Mouse (Mus musculus) CH12.LX (cell line): Measurements from ENCODE around the gene Babam2. TPM values are rescaled to one million over a fixed set of nuclear protein-coding genes. Genes with fewer than 3 reads are reported as not detected.

Source experiments
- DNase-seq: peaks from one replicate; pipeline ENCODE4 v3.0.0-alpha.2; 2013; ENCODE audit errors: extremely low read depth
- H3K27ac ChIP-seq: 2 replicates; pipeline ENCODE4 v1.5.1; 2012; ENCODE audit warnings: low read depth, mild to moderate bottlenecking, control low read depth, moderate library complexity; ENCODE audit not compliant: insufficient read depth
- H3K27me3 ChIP-seq: replicated peaks from 2 replicates; pipeline ENCODE3; 2012; ENCODE audit warnings: inconsistent platforms
- H3K36me3 ChIP-seq, 2 experiments: replicated peaks in 1 of 2; 2 replicates each; pipeline versions ENCODE3 to v1.6.1; 2012; ENCODE audit warnings: inconsistent platforms in 1 of 2, low read length in 1 of 2, mild to moderate bottlenecking in 1 of 2, mixed read lengths in 1 of 2, moderate library complexity in 1 of 2; ENCODE audit not compliant: control insufficient read depth in 1 of 2, insufficient read depth in 1 of 2
- H3K4me1 ChIP-seq, 2 experiments: 2 replicates each; pipeline ENCODE4 v1.6.1; 2012; ENCODE audit warnings: inconsistent platforms in 1 of 2, moderate library complexity in 1 of 2; ENCODE audit not compliant: insufficient read depth in 2 of 2, control insufficient read depth in 1 of 2
- H3K4me2 ChIP-seq: 2 replicates; pipeline ENCODE4 v1.6.1; 2012; ENCODE audit warnings: low read depth, mild to moderate bottlenecking, control low read depth; ENCODE audit not compliant: poor library complexity, insufficient read depth, severe bottlenecking
- H3K4me3 ChIP-seq, 3 experiments: fragments of 150-350 bp in 1 of 3; sonication (generic) in 1 of 3; replicated peaks in 1 of 3; 2 replicates each; pipeline versions ENCODE3 to v1.5.1; 2011 to 2012; ENCODE audit warnings: low read depth in 2 of 3, low read length in 2 of 3, mild to moderate bottlenecking in 2 of 3, moderate library complexity in 2 of 3, control low read depth in 1 of 3, improper control_type of control experiment in 1 of 3, inconsistent platforms in 1 of 3, mixed read lengths in 1 of 3; ENCODE audit not compliant: poor library complexity in 1 of 3
- H3K79me2 ChIP-seq: replicated peaks from 2 replicates; pipeline ENCODE4 v1.6.1; 2012; ENCODE audit warnings: mild to moderate bottlenecking, moderate library complexity; ENCODE audit not compliant: control insufficient read depth, poor library complexity, insufficient read depth, severe bottlenecking; ENCODE audit errors: extremely low read depth
- H3K9ac ChIP-seq: 2 replicates; pipeline ENCODE4 v1.6.1; 2012; ENCODE audit warnings: low read depth, mild to moderate bottlenecking, control low read depth, moderate library complexity; ENCODE audit not compliant: insufficient read depth
- H3K9me3 ChIP-seq: replicated peaks from 2 replicates; pipeline ENCODE3; 2012; ENCODE audit warnings: low read length, inconsistent platforms, mixed read lengths
- BHLHE40 ChIP-seq: IDR thresholded peaks from 2 replicates; pipeline ENCODE4 v1.6.1; 2011; ENCODE audit warnings: mild to moderate bottlenecking, low read depth, low read length, improper control_type of control experiment
- CTCF ChIP-seq, 2 experiments: IDR thresholded peaks in 1 of 2; conservative IDR thresholded peaks in 1 of 2; 2 replicates each; pipeline ENCODE4 v1.5.1; 2011 to 2012; ENCODE audit warnings: low read depth in 2 of 2, low read length in 2 of 2, improper control_type of control experiment in 1 of 2, inconsistent platforms in 1 of 2, mild to moderate bottlenecking in 1 of 2, moderate library complexity in 1 of 2
- ELF1 ChIP-seq: IDR thresholded peaks from 2 replicates; pipeline ENCODE4 v1.6.1; 2014; ENCODE audit warnings: low read depth, mild to moderate bottlenecking, inconsistent platforms, low read length, improper control_type of control experiment
- EP300 ChIP-seq: IDR thresholded peaks from 2 replicates; pipeline ENCODE4 v1.6.1; 2011; ENCODE audit warnings: low read length, improper control_type of control experiment
- ETS1 ChIP-seq: conservative IDR thresholded peaks from 2 replicates; pipeline ENCODE4 v1.6.1; 2012; ENCODE audit warnings: low read depth, mild to moderate bottlenecking, inconsistent platforms, low read length, improper control_type of control experiment, moderate library complexity
- GABPA ChIP-seq: IDR thresholded peaks from 2 replicates; pipeline ENCODE4 v1.6.1; 2012; ENCODE audit warnings: low read depth, low read length, improper control_type of control experiment, inconsistent platforms; ENCODE audit not compliant: insufficient replicate concordance
- HCFC1 ChIP-seq: IDR thresholded peaks from 2 replicates; pipeline ENCODE4 v1.6.1; 2012; ENCODE audit warnings: low read depth, mild to moderate bottlenecking, inconsistent platforms, low read length, improper control_type of control experiment
- IRF4 ChIP-seq: IDR thresholded peaks from 2 replicates; pipeline ENCODE4 v1.6.1; 2014; ENCODE audit warnings: low read depth, mild to moderate bottlenecking, inconsistent platforms, low read length, improper control_type of control experiment
- JUN ChIP-seq: IDR thresholded peaks from 2 replicates; pipeline ENCODE4 v1.6.1; 2011; ENCODE audit warnings: low read depth, mild to moderate bottlenecking, low read length, improper control_type of control experiment, moderate library complexity; ENCODE audit not compliant: insufficient read depth
- KAT2A ChIP-seq: IDR thresholded peaks from 2 replicates; pipeline ENCODE4 v1.6.1; 2012; ENCODE audit warnings: low read length, improper control_type of control experiment, inconsistent platforms; ENCODE audit not compliant: insufficient replicate concordance
- MAX ChIP-seq: IDR thresholded peaks from 2 replicates; pipeline ENCODE4 v1.6.1; 2011; ENCODE audit warnings: low read length, improper control_type of control experiment
- MEF2A ChIP-seq: IDR thresholded peaks from 2 replicates; pipeline ENCODE4 v1.6.1; 2014; ENCODE audit warnings: low read depth, mild to moderate bottlenecking, inconsistent platforms, low read length, improper control_type of control experiment, borderline replicate concordance
- NELFE ChIP-seq: IDR thresholded peaks from 2 replicates; pipeline ENCODE4 v1.6.1; 2011; ENCODE audit warnings: low read depth, low read length, improper control_type of control experiment
- NRF1 ChIP-seq: IDR thresholded peaks from 2 replicates; pipeline ENCODE4 v1.6.1; 2014; ENCODE audit warnings: low read depth, mild to moderate bottlenecking, inconsistent platforms, low read length, improper control_type of control experiment, moderate library complexity
- PAX5 ChIP-seq: IDR thresholded peaks from 2 replicates; pipeline ENCODE4 v1.6.1; 2012; ENCODE audit warnings: low read length, inconsistent platforms, mixed read lengths
- RAD21 ChIP-seq: IDR thresholded peaks from 2 replicates; pipeline ENCODE4 v1.6.1; 2011; ENCODE audit warnings: low read depth, mild to moderate bottlenecking, low read length, improper control_type of control experiment, moderate library complexity
- RCOR1 ChIP-seq: conservative IDR thresholded peaks from 2 replicates; pipeline ENCODE4 v1.6.1; 2012; ENCODE audit warnings: low read depth, mild to moderate bottlenecking, inconsistent platforms, low read length, improper control_type of control experiment
- SIN3A ChIP-seq: IDR thresholded peaks from 2 replicates; pipeline ENCODE4 v1.6.1; 2012; ENCODE audit warnings: low read length, improper control_type of control experiment, inconsistent platforms
- TCF12 ChIP-seq: IDR thresholded peaks from 2 replicates; pipeline ENCODE4 v1.6.1; 2014; ENCODE audit warnings: low read depth, mild to moderate bottlenecking, inconsistent platforms, low read length, improper control_type of control experiment
- ZC3H11A ChIP-seq: IDR thresholded peaks from 2 replicates; pipeline ENCODE4 v1.6.1; 2012; ENCODE audit warnings: low read depth, mild to moderate bottlenecking, inconsistent platforms, low read length, improper control_type of control experiment
- ZMIZ1 ChIP-seq: IDR thresholded peaks from 2 replicates; pipeline ENCODE4 v1.6.1; 2012; ENCODE audit warnings: low read depth, mild to moderate bottlenecking, inconsistent platforms, low read length, improper control_type of control experiment
- dilution Hi-C: fragments of 300-500 bp; cut with MboI; formaldehyde crosslinking; loops from 2 replicates; pipeline ENCODE4 v1.14.3; 2020; ENCODE audit warnings: low sequenced_read_pairs; ENCODE audit not compliant: extremely low pct_unique_long_range_greater_than_20kb, extremely low pct_ligation_motif_present
- in situ Hi-C: fragments of 300-500 bp; cut with MboI; formaldehyde crosslinking; loops from 3 replicates; pipeline ENCODE4 v1.14.3; 2019; ENCODE audit warnings: low sequenced_read_pairs, low pct_ligation_motif_present, low pct_unique_long_range_greater_than_20kb, mixed read lengths
- polyA plus RNA-seq: library from polyadenylated mRNA; unstranded; fragments of >175 nt; gene quantifications from 2 replicates; pipeline ENCODE4 v1.2.1, GENCODE M21; 2012; ENCODE audit warnings: low read depth; ENCODE audit not compliant: insufficient read length
- total RNA-seq, 2 experiments: library from RNA; depleted of rRNA; stranded (reverse); fragments of 300-350 nt in 1 of 2; fragments of >200 nt in 1 of 2; gene quantifications; 2 replicates each; pipeline ENCODE4 v1.2.3; 2012 to 2014

The Babam2 gene
- total and polyA plus RNA-seq, 3 experiments: 38.2 to 78.0 (median 39.8) TPM

DNA sequence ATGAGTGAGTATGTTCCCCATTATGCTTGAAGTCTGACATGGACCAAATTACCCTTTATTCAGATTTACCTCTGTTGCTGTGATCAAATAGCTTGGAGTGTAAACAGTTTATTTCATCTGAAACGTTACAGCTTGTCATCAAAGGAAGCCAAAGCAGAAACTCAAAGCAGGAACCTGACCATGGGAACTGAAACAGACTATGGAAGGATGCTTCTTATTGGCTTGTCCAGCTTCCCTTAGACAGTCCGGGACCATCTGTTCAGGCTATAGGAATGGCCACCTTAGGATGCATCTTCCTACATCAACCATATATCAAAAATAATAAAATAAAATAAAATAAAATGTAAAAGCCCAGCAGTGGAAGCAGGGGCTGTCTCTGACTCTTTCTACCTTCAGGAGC, 183.0 kb downstream of the Babam2 start:
- in situ Hi-C loops (no loop called here), dilution Hi-C loops (no loop called here)
- H3K9me3 ChIP-seq: no peaks in the 10 kb centered on the region
- H3K36me3 ChIP-seq: no peaks in the 10 kb centered on the region
- no peak overlapping the region for H3K4me3 ChIP-seq
- TF ChIP-seq CTCF (conservative IDR thresholded peaks at IDR 0.05 in 1 of 2, IDR thresholded peaks at IDR 0.05 in 1 of 2; ENCODE audit: low read depth in 2 of 2, low read length in 2 of 2) (no peak), RCOR1 (no peak), ZMIZ1 (no peak), ZC3H11A (no peak), IRF4 (no peak), BHLHE40 (no peak), JUN (no peak), ELF1 (no peak)
- no peaks in the 10 kb centered on the region for H3K79me2 ChIP-seq
- no peaks in the 10 kb centered on the region for H3K27me3 ChIP-seq
- H3K4me1 ChIP-seq: peaks cover 2 to 30% of the 10 kb centered on the region in 2 experiments
- no peak overlapping the region for H3K27ac ChIP-seq
- DNase-seq: no peak
- H3K4me2 ChIP-seq: no peak overlapping the region
- no peak overlapping the region for H3K9ac ChIP-seq

DNA sequence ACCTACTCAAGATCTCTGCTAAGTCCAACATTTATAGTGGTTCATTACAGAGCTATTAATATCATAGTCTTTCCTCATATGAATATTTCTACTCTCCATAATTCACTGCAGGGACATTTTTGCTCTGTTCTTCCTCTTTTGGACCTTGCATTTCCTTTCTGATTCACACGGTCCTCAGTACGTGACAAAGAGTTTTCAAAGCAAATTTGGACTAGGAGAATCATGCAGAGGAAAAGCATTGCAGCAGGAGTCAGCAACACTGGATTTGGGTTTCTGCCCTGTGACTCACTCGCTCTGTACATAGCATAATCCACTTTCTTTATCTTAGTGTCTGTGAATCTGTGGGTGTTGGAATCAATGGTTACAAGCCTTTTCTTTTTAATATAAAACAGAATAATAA, 184.8 kb downstream of the Babam2 start:
- H3K27ac ChIP-seq: no peak overlapping the region
- H3K4me2 ChIP-seq: no peak overlapping the region
- TF ChIP-seq RAD21: no peak
- no peak for TF ChIP-seq MAX
- TF ChIP-seq ELF1: no peak
- no peak for TF ChIP-seq TCF12
- no peak for TF ChIP-seq EP300
- TF ChIP-seq SIN3A: no peak
- no peak for TF ChIP-seq GABPA
- TF ChIP-seq MEF2A: no peak
- no peak for TF ChIP-seq NRF1
- TF ChIP-seq PAX5: no peak
- no peak for TF ChIP-seq NELFE
- TF ChIP-seq HCFC1: no peak
- no peak for TF ChIP-seq ZMIZ1
- no peak for TF ChIP-seq JUN
- TF ChIP-seq CTCF (conservative IDR thresholded peaks at IDR 0.05 in 1 of 2, IDR thresholded peaks at IDR 0.05 in 1 of 2; ENCODE audit: low read depth in 2 of 2, low read length in 2 of 2): no peak
- no peak for TF ChIP-seq KAT2A
- TF ChIP-seq ETS1: no peak
- peak; percentile 24 for DNase-seq
- H3K27me3 ChIP-seq: no peaks in the 10 kb centered on the region
- H3K79me2 ChIP-seq: no peaks in the 10 kb centered on the region
- dilution Hi-C loops: no loop called here
- in situ Hi-C loops: no loop called here
- no peaks in the 10 kb centered on the region for H3K9me3 ChIP-seq
- no peak overlapping the region for H3K9ac ChIP-seq
- no peaks in the 10 kb centered on the region for H3K36me3 ChIP-seq
- peaks cover 2 to 30% of the 10 kb centered on the region in 2 experiments for H3K4me1 ChIP-seq
- no peak overlapping the region for H3K4me3 ChIP-seq
